Mouse (Mus musculus) left cerebral cortex, adult 11 months (tissue): Measurements from ENCODE around the gene Ehd3.

Experiments
- DNase-seq: peaks from one replicate; pipeline ENCODE4 v3.0.0; 2022; ENCODE audit warnings: low spot score

The Ehd3 gene

DNA sequence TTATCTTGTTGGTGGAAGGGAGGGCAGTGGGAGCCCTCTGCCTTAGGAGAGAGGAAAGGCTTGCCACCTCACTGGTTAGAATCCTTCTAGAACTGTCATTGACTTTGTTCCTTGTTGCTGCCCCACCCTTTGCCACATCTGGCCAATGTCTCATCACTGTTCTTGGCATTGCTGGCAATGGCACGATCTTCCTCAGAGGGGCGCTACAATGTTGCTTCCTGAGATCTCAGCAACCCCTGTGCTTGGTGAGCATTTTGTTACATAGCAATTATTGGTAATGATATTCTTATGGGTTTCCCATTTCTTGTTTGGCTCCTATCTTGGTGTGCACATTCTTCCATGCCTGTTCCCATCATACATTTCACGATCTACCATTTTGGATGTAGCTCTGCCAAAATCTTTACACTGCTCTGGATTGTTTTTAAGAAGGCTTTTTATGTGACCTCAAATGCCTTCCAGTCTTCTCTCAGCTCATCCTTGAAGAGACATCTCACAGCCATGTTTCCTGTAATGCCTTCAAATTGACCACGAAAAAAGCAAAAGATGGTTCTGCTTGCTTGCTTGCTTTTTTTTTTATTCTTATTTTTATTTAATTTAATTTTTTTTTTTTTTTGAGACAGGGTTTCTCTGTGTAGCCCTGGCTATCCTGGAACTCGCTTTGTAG lies at the start of gene Ehd3:
Ehd3 (plus strand) TSS at position 614 of the 664 bp plus-strand sequence.
- no peak for DNase-seq

DNA sequence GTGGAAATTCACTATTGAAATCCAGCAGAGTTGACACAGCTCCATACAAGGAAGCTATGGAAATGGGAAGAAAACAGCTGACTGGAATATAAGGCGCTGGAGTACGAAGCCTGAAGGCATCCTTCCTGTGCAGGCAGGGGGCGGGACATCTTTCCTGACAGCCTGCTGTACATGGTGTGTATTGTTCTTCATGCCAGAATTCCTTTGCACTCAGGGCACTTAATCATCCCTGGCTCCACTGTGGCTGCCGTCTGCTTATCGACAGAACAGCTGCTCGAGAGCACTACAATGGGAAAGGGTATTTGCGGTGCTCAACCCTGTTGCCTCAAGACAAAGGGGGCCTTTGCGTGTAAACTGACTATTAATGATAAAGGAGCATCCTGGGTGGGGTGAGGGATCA lies 33.0 kb upstream of the Ehd3 start:
- no peak for DNase-seq

DNA sequence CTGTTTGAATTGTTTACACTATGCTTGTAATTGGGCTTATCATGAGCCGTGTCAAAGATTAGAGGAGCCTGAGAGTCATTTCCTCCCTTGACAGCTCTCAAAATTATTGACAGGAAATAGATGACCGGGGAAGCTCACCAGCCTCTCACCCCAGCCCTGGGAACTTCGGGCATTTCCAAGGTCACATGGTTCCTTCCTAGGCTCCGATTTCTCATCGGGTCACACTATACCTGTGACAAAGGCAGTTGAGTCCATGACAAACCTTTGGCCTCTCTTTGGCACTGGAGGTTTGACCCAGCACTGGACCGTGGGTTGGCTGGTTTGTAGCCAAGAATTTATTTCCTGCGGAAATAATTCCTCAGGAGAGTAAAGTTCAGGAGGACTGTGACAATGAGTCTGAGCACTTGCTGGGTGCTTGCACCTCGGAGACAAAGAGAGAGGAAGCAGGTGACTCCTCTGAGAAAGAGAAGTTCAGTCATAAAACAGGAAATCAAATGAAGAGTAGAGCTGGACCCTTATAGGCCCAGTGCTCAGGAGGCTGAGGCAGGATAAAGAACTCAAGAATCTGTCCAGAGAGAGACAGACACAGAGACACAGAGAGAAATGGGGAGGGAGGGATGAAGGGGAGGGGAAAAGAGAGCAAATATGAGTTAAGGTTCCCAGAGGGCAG lies 17.2 kb upstream of the Ehd3 start:
- DNase-seq: no peak

DNA sequence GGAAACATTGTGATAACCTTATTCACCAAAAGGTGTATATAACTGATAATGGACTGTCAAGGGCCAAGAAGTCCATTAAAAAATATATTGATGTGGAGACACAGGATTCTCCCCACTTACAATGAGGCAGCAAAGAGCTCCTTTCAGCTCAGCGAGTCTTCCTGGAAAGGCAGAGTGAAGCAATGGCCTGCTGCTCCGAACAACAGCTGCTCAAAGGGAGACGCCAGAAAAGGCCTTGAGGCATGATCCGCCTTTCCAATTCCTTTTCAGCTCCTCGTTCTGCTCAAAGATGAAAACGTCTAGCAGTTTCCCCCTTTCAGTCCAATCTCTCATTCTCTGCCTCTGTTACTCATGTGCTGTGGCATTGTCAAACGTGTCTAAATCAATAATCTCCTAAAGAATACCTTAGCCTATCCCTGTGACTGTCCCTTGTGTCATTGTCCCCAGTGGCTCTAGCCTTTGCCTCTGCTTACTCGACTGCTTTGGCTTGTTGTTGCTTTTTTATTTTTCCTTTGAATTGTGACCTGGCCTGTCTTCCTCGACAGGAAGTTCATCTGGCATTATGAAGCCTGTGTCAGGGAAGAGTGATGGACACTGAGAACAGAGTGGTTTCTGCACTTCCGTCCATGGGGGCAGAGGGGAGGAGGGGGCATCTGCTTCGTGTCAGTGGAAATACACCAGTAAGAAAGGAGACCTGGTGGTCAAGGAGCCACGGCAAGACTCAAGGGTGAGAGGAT lies 13.5 kb upstream of the Ehd3 start:
- DNase-seq: no peak

DNA sequence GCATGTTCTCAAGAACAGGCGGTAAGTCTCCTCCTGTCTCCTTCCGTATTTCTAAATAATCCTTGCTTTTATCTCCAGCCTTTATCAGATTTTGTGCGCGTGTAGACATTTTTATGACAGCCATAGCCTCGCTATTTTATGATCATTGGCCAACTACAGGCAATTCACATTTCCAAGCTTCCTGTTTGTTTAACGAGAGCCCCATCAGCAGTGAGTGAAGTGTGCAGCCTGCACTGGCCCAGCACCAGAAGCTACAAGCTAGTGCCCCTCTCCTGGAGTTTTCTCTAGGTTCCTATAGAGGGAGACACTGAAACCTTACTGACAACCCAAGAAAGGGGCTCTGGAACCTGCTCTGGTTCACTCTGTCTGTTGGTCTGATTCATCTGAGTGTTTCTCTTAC lies 7.1 kb upstream of the Ehd3 start:
- DNase-seq: no peak

DNA sequence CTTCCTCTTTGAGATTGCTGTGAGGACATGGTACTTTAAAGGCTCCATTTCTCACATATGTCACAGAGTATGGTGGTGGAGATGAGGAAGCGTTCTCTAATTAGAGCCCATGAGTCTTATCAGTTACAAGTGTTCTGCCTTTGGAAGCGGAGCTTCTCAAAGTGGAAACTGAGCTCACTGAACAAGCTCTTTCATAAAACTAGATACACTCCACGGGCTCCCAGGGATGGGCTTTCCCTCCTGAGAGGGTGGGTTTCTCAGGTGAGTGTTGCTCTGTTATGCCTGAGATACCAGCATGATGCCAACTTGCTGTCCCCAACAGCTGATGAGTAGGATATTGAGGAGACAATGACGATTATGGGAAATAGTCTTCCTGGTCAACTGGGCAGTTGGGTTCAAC lies 6.2 kb upstream of the Ehd3 start:
- no peak for DNase-seq

DNA sequence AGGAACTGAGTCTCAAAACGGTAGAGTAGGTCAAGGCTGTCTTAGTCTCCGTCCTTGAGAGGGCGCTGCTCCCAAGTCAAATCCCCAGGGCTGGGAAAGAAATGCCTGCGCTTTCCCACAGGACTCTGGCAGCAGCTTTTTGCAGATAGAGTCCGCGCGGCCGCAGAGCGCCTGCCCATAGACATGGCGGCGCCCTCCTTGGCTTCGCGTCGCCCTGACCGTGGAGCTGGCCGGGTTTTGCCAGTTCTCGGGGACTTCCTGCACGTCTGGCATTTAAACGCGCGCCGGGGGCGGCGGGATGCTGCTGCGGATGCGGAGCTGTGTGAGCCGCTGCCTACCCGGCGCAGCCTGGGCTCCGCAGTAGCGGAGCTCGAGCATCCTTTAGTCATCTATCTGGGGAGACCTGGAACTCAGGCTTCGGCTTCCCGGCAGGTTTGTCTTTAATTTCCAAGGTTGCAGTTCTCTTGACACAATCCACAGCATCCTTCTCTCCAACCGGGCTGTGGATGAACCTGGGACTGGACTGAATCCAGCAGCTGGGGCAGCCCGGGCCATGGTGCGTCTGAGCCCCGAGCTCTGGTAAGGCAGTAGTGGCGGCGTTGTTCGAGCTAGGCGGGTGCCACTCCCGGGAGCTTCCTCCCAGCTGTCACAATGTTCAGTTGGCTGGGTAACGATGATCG lies 798 bp downstream of the Ehd3 start:
- DNase-seq: peak; percentile 94

DNA sequence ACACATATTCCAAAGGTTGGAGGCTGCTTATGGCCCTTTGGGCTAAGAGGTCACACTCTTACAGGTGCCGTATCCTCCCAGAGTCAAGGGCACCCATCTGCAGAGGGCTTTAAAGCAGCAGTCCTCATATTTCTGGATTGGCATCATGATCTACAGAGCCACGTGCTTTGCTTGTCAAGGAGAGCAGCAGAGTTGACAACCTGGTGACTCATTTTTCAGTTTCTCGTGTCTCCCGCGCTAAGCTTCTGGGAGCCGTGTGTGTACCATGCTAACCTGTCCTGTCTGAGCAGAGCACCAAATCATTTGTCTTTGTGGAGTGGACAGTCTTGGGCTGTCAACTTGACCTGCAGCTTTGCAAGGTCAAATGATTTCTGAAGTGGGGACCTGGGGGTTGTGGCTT lies 2.4 kb downstream of the Ehd3 start:
- DNase-seq: no peak

DNA sequence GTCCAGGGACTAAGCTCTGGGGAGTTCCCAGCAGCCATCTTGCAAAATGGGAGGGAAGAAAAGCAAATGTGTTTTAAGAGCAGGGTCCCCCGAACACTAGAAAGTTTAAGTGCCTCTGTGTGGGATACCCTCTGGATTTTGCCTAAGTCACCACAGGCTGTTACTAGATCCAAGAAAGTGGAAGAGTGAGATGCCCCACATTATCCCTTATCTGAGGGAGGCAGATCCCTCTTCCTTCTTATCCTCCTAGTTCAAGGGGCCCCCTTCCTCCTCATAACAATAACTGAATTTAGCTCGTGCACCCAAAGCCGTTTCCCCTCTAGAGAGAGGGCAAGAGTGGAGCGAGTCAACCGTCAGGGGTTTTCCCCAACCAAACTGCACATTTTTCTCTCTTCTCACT lies 3.3 kb downstream of the Ehd3 start:
- DNase-seq: no peak

DNA sequence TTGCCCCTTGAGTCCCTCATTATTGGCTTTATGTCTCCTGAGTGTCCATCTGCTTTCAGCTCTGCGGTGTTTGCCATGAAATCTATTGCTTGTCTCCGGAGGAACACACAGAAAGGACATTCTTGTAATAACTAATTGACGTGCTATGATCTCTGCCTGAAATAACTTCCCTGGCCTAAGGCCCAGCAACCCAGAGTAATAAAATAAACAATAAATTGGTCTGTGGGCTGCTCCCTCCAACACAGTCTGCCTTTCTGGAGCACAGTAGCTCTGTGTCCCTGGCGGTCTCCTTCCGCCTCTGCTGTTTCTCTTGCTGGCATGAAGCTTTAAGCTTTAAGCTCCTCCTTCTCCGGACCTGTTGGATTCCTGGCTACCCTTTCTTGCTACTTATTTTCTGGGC lies 4.5 kb downstream of the Ehd3 start:
- DNase-seq: no peak

DNA sequence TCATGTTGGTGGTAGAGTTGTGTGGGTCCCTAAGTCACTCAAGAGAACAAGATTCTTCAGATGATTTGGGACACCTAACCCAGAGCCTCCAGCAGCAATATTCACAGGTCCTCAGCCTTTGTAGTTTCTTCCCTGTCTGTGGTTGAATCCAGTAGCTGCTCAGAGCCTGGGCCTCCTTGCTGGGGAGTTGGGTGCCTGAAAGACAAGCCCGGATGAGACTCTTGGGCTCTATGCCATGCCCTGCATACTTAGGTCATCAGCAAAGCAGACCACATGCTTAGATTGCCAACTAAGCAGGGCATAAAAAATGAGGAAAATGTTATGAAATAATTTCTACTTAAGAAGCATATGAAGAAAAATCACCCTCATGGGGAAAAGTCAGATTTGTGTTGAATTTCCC lies 6.9 kb downstream of the Ehd3 start:
- no peak for DNase-seq

DNA sequence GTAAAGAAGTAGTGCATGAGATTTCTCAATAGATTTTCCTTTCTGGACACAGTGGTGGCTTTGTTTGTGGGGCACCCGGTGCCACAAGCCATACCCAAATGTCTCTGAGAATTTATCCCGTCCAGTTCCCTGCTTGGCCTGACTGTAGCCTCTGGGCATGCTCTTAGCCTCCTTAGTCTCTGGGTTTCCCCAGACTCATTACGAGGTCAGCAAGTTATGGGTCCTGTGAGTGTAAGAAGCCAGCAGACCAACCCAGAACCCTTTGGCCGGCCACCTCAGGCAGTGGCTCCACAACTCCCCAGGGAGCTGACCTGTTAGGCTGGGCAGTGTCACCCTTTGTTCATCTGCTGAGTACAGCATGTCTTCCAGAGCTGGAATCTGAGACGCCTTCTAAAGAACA lies 7.6 kb downstream of the Ehd3 start:
- no peak for DNase-seq

DNA sequence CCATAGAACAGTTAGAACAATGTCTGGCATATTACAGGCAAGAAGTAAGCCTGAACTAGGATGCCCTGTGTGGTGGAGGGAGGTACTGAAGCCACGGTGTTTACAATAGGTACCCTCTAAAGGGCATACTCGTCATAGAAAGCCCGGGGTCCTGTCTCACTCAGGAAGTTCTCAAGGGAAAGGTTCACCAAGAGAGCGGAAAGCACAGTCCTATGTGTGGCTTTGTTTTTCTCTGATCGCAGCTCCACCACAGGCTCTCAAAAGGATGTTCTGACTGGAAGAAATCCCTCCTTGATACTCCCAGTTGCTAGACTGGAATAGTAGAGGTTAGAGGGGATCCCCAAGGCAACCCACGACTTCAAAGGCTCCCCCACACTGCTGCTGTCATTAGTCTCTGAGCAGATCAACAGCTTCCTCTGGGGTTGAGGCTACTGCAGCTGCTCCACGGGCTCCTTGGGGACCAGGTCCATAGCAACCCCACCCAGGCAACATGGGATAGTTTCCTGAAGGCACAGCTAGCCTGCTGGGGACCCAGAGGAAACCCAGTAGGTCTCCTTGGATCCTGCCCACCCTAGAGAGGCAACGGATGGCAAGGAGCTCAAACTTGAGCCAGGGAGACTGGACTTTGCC lies 9.2 kb downstream of the Ehd3 start:
- DNase-seq: no peak

DNA sequence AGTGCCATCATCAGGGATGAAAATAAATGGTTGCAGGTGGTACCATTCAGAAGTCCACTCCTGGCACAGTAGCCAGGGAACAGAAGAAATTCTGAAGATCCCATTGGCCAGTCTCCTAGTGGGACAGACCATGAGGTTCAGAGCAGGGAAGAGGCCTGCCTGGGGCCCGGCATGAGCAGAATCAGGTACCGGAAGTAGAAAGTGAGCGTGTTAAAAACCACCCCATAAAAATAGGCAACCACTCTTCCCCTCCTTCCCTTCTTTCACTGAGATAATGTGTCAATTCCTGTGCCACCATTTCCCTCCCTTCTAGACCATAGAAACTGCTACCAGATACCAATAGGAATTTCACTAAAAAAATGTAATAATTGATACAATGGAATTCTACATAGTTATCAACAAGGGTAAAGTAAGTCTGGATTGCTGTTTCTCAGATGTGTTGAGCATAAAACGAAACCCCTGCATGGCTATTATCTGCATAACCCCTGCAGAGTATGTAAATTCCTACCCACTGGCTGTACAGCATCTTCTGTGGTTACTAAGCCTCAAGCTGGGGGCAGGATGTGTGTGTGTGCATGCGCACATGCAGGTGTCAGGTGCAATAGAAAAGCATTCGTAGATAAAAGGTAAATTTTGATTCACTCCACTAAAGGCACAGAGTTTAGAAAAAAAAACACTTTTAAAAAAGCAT lies 10.7 kb downstream of the Ehd3 start:
- DNase-seq: no peak

DNA sequence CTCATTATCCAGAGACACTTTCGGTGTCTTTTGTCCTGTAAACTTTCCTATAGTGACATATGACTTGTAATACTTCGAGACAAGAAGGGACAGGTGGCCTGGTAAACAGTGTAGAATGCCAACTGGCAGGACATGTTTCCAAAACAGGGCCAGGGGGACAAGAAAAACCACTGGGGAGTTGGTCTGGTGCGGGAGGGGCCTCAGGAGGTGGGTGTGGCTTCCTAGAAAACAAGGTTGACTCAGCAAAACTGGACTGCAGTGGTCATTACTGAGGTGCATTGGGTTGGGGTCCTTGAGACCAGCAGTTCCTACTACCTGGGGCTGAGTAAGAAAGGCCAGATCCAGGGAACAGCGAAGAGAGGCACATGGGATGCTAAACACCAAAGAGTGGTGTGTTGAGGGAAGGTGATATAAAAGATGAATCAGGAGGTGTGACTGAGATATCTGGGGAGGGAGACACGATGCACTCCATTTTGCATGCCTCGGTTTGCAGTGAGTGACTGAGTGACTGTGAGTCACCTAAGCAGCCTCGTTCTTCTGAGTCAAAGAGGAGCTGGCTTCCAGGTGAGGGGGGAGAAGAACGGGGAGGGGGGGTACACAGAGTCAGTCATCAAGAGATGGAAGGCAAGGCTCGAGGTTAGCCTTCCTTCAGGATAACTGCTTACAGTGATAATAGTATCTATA lies 13.9 kb downstream of the Ehd3 start:
- DNase-seq: no peak

DNA sequence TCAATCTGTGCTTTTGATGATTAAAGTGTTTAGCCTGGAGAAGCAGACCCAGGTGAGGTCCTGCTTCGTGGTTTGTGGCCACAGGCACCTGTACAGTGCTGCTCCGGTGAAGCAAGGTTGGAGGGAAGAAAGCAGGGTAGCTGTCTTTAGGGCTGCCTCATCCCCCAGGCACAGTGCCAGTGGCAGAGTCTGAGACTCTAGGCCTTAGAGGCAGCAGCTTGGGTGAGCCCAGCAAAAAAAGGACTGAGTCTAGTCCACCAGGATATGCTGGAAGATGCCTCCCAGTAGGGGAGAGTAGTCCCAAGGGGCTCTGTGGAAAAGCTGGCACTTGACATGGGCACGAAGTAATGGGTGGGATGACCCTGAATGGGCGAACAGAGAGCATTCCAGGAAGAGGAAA lies 15.0 kb downstream of the Ehd3 start:
- no peak for DNase-seq

DNA sequence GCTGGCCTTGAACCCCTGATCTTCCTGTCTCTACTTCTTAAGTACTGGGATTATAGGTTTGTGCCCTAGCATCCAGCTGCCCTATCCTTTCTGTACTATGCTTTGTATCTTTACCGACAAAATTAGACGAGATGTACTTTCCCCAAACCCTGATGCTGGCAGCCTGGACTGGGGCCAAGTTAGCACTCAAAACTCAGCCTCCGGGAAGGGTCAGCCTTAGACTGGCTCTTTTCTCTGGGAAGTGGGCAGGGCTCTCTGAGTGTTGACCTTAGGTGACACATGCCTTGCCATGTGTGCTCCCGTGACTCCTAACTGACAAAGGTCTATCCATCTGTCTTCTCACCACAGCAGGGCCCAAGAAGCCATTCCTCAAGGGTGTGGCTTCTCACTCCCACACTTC lies 16.8 kb downstream of the Ehd3 start:
- DNase-seq: no peak

DNA sequence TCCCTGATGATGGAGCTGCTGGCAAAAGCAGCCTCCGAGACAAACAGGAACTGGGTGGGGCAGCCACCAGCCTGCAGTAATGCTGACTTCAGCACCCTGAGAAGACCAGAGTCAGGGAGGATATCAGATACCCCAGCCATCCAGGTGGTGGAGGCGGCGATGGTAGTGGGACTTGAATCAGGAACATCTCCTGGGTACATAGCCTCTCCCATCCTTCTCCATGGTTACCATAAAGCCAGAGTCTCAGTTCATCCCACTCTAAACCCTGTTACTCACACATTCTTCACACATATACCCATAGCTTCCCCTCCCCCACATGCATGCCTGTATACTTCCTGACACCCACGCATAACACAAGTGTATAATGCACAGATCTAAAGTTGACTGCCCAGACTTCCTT lies 18.3 kb downstream of the Ehd3 start:
- no peak for DNase-seq

DNA sequence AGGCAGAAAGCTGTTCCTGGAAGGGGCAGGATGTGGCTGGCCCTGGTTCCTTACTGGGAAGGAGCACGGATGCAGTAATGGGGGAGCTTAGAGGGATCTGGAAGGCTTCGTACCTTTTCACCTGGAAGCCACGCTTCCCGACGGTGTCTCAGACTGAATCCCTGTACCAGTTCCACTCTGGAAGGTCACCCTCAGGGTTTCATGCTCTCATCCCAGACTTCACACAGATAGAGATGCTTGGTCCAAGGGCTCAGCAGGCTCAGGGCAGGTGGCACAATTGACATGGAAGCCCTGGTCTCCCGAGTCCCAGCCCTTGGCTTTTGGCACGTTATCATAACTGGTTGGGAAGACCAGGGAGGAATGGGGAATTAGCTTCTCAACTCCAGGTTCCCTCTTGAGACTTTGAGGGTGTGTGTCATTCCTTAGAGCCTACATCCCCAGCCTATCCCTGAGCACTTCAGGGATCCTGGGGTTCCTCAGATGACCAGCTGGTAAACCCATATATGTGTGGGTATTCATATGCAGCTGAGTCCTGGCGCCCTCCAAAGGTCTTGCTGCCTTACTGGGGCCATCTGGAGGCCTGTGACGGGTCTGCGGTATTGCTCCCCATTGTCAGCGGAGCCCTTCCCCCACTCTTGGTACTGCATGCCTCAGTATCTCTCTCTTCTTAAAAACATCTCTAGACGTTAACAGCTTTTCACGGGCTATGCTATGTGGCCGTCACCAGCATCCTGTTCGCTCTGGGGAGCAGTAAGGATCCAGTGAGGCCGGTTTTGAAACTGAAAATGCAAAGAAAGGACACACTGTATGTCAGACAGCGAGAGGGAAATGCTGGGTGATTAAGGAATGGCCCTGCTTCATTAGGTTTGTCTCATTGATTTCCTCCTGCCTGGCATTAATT lies 19.4 kb downstream of the Ehd3 start:
- DNase-seq: no peak

DNA sequence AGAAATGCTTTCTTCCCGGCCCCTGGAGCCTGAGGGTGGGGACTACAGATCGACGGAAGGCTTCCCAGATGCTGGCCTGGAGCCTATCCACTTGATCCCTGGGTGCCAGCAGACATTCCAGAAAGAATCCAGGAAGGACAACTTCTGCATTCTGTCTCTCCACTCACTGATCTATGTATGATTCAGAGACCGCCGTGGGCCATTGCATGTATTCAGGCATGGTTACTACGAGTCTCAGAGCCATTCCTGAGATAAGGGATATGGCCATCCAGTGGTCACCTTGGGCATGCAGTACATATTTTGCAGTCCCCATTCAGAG lies 20.0 kb downstream of the Ehd3 start:
- no peak for DNase-seq
